Mouse (Mus musculus): Measurements from ENCODE around the gene Nemp1. TPM values are rescaled to one million over a fixed set of nuclear protein-coding genes. Genes with fewer than 3 reads are reported as not detected.

Nemp1 gene
- polyA plus RNA-seq, 1 experiment from 2014 or later = 5.0 TPM

DNA sequence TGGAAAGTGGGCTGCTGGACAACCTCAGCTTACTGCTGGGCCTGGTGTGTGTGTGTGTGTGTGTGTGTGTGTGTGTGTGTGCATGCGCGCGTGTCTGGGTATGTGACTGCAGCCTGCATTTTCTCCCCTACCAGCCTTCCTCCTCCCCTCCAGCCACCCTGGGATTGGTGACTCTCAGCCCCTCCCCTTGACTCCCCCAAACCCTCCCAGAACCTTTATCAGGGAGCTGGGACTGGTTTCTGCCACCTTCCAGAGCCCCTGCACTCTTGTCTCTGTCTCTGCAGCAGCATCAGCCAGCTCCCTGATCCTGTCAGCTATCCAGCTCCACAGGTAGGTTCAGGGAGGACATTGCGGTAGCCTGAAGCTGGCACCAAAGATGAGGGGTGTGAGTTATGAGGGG, 58.4 kb downstream of the Nemp1 start:
- no peak for ATAC-seq
- no peak overlapping the region for H3K9ac ChIP-seq (replicated peaks; ENCODE audit: low read depth)
- no peak for DNase-seq (ENCODE audit: low spot score)
- TF ChIP-seq EP300 (IDR thresholded peaks at IDR 0.05) (no peak), CTCF (IDR thresholded peaks at IDR 0.05) (no peak)
- 69% methylated on average over 4 of the region's 4 CpGs for whole genome bisulfite sequencing
- H3K4me2 ChIP-seq (replicated peaks; ENCODE audit: low read depth, low read length) = no peak overlapping the region
- H3K36me3 ChIP-seq (ENCODE audit: insufficient read depth, low read length) = no peaks in the 10 kb centered on the region
- no peaks in the 10 kb centered on the region for H3K27me3 ChIP-seq (replicated peaks; ENCODE audit: insufficient read depth, low read length)
- H3K27ac ChIP-seq (ENCODE audit: low read length) = no peak overlapping the region
- no peaks in the 10 kb centered on the region for H3K9me3 ChIP-seq (ENCODE audit: low read length)
- H3K4me1 ChIP-seq (ENCODE audit: insufficient read depth, low read depth, low read length) = no peaks in the 10 kb centered on the region
- no peak overlapping the region for H3K4me3 ChIP-seq (ENCODE audit: low read depth, low read length)

DNA sequence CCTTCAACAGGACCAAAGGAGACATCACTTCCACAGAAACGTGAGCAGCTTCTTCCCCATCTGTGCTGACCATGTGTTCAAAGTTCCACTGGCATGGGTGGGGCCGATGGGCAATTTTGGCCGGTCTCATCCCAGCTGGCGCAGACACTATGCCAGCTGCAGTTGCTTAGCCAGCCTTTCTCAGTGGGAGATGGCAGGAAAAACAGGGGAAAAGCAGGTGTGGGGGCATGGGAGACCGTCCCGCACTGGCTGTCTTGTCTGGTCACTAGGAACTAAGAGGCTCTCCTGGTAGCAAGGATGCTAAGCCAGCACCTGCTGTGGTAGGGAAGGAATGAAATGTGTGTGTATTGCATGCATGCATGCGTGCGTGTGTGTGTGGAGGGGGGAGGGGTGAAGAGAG, 61.7 kb downstream of the Nemp1 start:
- Histone ChIP-seq H3K4me3 (ENCODE audit: low read depth, low read length) (no peak overlapping the region), H3K27ac (ENCODE audit: low read length) (no peak overlapping the region), H3K36me3 (ENCODE audit: insufficient read depth, low read length) (no peaks in the 10 kb centered on the region), H3K4me2 (replicated peaks; ENCODE audit: low read depth, low read length) (no peak overlapping the region), H3K9me3 (ENCODE audit: low read length) (no peaks in the 10 kb centered on the region), H3K9ac (replicated peaks; ENCODE audit: low read depth) (no peak overlapping the region), H3K4me1 (ENCODE audit: insufficient read depth, low read depth, low read length) (no peaks in the 10 kb centered on the region), H3K27me3 (replicated peaks; ENCODE audit: insufficient read depth, low read length) (no peaks in the 10 kb centered on the region)
- 69% methylated on average over 8 of the region's 8 CpGs for WGBS
- TF ChIP-seq EP300 (IDR thresholded peaks at IDR 0.05) (no peak), CTCF (IDR thresholded peaks at IDR 0.05) (no peak)
- DNase-seq (ENCODE audit: low spot score) = no peak
- ATAC-seq = no peak

DNA sequence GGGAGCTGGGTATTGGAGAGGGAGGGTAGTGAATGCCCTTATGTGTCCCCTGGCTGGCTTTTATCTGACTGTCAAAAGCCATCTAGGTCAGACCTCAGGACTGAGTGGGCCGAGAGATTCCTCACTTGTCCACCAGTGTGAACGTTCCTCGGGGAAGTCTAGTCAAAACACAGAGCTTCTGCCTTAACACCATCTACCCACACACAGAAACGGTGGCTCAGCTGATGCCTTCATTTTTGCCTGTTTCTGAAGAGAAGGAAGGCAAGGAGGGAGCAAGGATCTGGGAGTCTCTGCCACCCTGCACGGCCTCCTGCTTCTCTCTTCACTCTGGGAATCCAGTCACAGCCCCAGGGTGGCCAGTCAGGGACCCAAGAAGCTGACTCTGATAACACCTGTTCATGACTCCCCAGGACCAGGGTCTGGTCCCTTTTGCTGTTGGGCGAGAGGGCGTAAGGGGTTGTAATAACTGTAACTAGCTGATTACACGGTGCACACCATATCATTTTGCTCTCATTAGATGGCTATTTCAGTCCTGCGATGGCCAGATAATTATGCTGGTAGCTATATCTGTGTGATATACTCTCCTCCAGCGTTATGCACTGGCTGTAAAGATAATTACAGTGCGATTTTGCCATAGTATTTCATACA, 63.7 kb downstream of the Nemp1 start:
- no peak overlapping the region for H3K27ac ChIP-seq (ENCODE audit: low read length)
- no peak overlapping the region for H3K4me2 ChIP-seq (replicated peaks; ENCODE audit: low read depth, low read length)
- no peak for ATAC-seq
- DNase-seq (ENCODE audit: low spot score) = no peak
- no peaks in the 10 kb centered on the region for H3K4me1 ChIP-seq (ENCODE audit: insufficient read depth, low read depth, low read length)
- H3K27me3 ChIP-seq (replicated peaks; ENCODE audit: insufficient read depth, low read length) = no peaks in the 10 kb centered on the region
- H3K9me3 ChIP-seq (ENCODE audit: low read length) = no peaks in the 10 kb centered on the region
- H3K36me3 ChIP-seq (ENCODE audit: insufficient read depth, low read length) = no peaks in the 10 kb centered on the region
- 71% methylated on average over 11 of the region's 11 CpGs for WGBS
- no peak overlapping the region for H3K4me3 ChIP-seq (ENCODE audit: low read depth, low read length)
- no peak for TF ChIP-seq CTCF (IDR thresholded peaks at IDR 0.05)
- TF ChIP-seq EP300 (IDR thresholded peaks at IDR 0.05) = no peak
- no peak overlapping the region for H3K9ac ChIP-seq (replicated peaks; ENCODE audit: low read depth)

DNA sequence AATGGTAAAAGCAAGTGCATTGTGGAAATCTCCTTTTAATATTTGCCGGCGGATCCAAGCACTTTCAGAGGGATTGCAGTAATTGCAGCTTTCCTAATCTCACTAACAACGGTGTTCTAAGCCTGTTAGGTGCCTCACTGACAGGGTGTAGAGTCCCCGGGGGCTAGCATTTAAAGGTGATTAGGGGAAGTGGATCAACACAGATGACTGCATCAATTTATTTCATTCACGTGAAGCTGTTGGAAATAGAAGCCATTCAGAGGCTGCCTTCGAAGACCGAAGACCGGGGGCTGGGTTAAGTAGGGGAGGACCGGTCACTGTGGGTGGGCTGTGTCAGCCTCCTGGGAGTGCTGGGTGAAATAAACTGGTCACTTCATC, 64.2 kb downstream of the Nemp1 start:
- TF ChIP-seq CTCF (IDR thresholded peaks at IDR 0.05) (no peak), EP300 (IDR thresholded peaks at IDR 0.05) (no peak)
- Histone ChIP-seq H3K27me3 (replicated peaks; ENCODE audit: insufficient read depth, low read length) (no peaks in the 10 kb centered on the region), H3K27ac (ENCODE audit: low read length) (no peak overlapping the region), H3K4me2 (replicated peaks; ENCODE audit: low read depth, low read length) (no peak overlapping the region), H3K4me1 (ENCODE audit: insufficient read depth, low read depth, low read length) (no peaks in the 10 kb centered on the region), H3K4me3 (ENCODE audit: low read depth, low read length) (no peak overlapping the region), H3K9me3 (ENCODE audit: low read length) (no peaks in the 10 kb centered on the region), H3K9ac (replicated peaks; ENCODE audit: low read depth) (no peak overlapping the region), H3K36me3 (ENCODE audit: insufficient read depth, low read length) (no peaks in the 10 kb centered on the region)
- DNase-seq (ENCODE audit: low spot score) = no peak
- no peak for ATAC-seq
- WGBS = 44% methylated on average over 9 of the region's 9 CpGs

DNA sequence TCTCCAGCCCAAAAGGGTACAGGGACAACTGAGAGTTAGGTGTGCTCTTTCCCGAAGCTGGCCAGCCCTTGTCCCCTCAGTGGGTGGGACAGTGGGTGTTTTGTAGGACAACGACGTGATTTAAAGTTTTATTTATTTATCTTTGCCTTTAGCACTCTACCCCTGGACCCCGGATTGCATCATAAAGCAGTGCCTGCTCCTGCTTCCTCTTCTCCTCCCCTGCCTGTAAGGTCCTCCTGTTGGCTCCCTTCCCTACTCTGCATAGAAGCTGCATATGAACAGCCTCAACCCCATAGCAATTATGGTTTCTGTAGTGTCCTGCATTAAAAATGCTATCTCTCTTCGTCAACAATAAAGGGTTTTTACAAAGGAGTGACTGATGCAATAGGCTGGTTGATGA, 64.7 kb downstream of the Nemp1 start:
- no peak for TF ChIP-seq CTCF (IDR thresholded peaks at IDR 0.05)
- TF ChIP-seq EP300 (IDR thresholded peaks at IDR 0.05) = no peak
- no peak overlapping the region for H3K4me2 ChIP-seq (replicated peaks; ENCODE audit: low read depth, low read length)
- ATAC-seq = no peak
- H3K27ac ChIP-seq (ENCODE audit: low read length) = no peak overlapping the region
- no peaks in the 10 kb centered on the region for H3K36me3 ChIP-seq (ENCODE audit: insufficient read depth, low read length)
- no peaks in the 10 kb centered on the region for H3K27me3 ChIP-seq (replicated peaks; ENCODE audit: insufficient read depth, low read length)
- 19% methylated on average over 5 of the region's 5 CpGs for WGBS
- no peak overlapping the region for H3K9ac ChIP-seq (replicated peaks; ENCODE audit: low read depth)
- no peaks in the 10 kb centered on the region for H3K9me3 ChIP-seq (ENCODE audit: low read length)
- H3K4me3 ChIP-seq (ENCODE audit: low read depth, low read length) = no peak overlapping the region
- DNase-seq (ENCODE audit: low spot score) = no peak
- H3K4me1 ChIP-seq (ENCODE audit: insufficient read depth, low read depth, low read length) = no peaks in the 10 kb centered on the region

DNA sequence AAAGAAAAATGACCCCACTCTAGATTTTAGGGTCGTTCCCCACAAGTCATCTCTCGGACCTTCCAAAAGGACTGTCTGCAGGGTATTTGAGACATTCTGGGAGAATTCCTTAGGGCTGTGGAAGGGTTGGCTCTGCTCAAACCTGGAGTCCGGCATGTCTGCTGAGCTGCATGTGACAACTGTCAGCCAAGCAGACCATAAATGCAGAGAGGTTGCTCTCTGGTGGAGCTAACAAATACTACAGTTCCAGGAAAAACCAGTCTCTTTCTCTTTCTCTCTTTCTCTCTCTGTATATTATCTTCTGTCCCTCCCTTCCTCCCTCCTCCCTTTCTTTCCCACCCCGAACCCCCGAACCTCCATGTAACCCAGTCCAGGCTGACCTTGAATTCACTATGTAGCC, 67.7 kb downstream of the Nemp1 start:
- TF ChIP-seq CTCF (IDR thresholded peaks at IDR 0.05) = peak; percentile 73
- no peak for TF ChIP-seq EP300 (IDR thresholded peaks at IDR 0.05)
- Histone ChIP-seq H3K9ac (replicated peaks; ENCODE audit: low read depth) (no peak overlapping the region), H3K9me3 (ENCODE audit: low read length) (no peaks in the 10 kb centered on the region), H3K36me3 (ENCODE audit: insufficient read depth, low read length) (no peaks in the 10 kb centered on the region), H3K4me1 (ENCODE audit: insufficient read depth, low read depth, low read length) (peaks cover 9% of the 10 kb centered on the region; the same call in 1 of the 2 replicates), H3K27ac (ENCODE audit: low read length) (no peak overlapping the region), H3K4me3 (ENCODE audit: low read depth, low read length) (no peak overlapping the region), H3K4me2 (replicated peaks; ENCODE audit: low read depth, low read length) (no peak overlapping the region), H3K27me3 (replicated peaks; ENCODE audit: insufficient read depth, low read length) (no peaks in the 10 kb centered on the region)
- DNase-seq (ENCODE audit: low spot score) (peak; percentile 69), ATAC-seq (no peak)
- 30% methylated on average over 5 of the region's 5 CpGs for WGBS

DNA sequence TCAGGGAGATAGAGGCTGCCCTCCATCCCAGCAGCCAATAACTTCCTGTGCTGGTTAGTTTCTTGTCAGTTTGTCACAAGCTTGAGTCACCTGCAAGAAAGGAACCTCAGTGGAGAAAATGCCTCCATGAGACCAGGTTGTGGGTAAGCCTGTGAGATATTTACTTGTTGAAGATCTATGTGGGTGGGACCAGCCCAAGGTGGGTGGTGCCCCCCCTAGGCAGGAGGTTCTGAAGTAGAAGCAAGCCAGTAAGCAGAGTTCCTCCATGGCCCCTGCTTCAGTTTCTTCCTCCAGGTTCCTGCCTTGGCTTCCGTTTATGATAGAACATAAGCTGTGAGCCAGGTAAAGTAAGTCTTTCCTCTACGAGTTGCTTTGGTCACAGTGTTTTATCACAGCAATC, 69.6 kb downstream of the Nemp1 start:
- H3K4me2 ChIP-seq (replicated peaks; ENCODE audit: low read depth, low read length) = no peak overlapping the region
- no peak overlapping the region for H3K4me3 ChIP-seq (ENCODE audit: low read depth, low read length)
- ATAC-seq = no peak
- H3K27me3 ChIP-seq (replicated peaks; ENCODE audit: insufficient read depth, low read length) = no peaks in the 10 kb centered on the region
- no peaks in the 10 kb centered on the region for H3K9me3 ChIP-seq (ENCODE audit: low read length)
- no peak overlapping the region for H3K27ac ChIP-seq (ENCODE audit: low read length)
- peaks cover 18% of the 10 kb centered on the region; the same call in 1 of the 2 replicates for H3K4me1 ChIP-seq (ENCODE audit: insufficient read depth, low read depth, low read length)
- no peak for DNase-seq (ENCODE audit: low spot score)
- no peaks in the 10 kb centered on the region for H3K36me3 ChIP-seq (ENCODE audit: insufficient read depth, low read length)
- TF ChIP-seq EP300 (IDR thresholded peaks at IDR 0.05) = no peak
- no peak overlapping the region for H3K9ac ChIP-seq (replicated peaks; ENCODE audit: low read depth)
- 51% methylated on average over 2 of the region's 2 CpGs for WGBS
